Mouse (Mus musculus) adrenal gland (tissue): ENCODE results near the gene Scube1.

Experiments used
- intact Hi-C: fragments of 180-260 bp; cut with DNase I; formaldehyde crosslinking; loops from one replicate; pipeline ENCODE4 v1.15.1; 2025

Gene Scube1

DNA sequence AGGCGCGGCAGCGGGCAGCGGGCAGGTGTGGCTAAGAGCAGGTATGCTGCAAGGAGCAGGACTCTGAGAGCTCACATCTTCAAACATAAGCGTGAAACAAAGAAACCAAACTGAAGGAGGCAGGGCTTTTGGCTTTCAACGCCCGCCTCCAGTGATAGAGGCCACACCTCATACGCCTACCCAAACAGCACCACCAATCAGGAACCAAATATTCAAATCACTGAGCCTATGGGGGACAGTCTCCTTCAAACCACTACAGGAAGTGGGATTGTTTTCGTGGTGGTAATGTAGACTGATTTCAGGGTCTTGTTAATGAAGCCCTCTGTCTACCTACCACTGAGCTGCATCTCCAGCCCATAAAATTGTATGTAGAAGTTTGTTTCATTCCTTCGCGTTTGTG, 155.1 kb downstream of the Scube1 start:
- intact Hi-C loops: no loop called here

DNA sequence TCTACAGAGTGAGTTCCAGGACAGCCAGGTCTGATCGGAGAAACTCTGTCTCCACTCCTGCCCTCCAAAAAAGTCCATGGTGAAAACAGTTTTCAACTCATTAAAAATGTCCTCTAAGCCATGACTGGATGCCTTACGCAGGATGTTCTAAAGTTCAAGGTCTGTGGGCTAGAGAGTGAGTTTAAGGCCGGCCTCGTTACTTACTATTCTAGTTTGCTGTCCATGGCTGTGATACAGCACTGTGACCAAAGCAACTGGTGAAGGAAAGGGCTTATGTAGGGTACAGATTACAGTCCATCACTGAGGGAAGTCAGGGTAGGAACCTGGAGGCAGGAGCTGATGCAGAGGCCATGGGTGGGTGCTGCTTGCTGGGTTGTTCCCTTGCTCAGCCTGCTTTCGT, 156.3 kb downstream of the Scube1 start:
- intact Hi-C loops: no loop called here

DNA sequence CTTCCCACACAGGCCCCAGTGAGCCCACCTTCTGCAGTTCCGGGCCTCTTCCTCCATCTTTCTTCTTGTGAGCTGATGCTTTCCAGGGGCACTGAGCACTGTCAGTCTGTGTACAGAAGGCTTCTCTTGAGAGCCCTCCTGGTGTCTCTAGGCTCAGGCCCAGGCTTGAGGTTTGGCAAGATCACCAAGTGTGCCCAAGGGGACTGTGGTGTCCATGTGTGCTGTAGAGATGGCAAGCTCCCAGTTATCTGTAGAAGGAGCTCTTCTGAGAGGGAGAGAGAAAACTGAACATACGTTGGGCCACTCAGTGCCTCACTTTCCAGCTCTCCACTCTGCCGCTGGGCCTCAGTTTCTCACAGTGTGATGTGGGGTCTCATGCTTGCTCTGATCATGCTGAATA, 157.1 kb downstream of the Scube1 start:
- intact Hi-C loops: no loop called here

- intact Hi-C loops: no loop called here
Observed at GRCm38 (mm10) chr15:83566006-83566405, 158.8 kb downstream of the Scube1 start.

GRCm38 (mm10) chr15:83565434-83565833, 159.4 kb downstream of the Scube1 start:
- intact Hi-C loops: no loop called here

- intact Hi-C loops: no loop called here
Observed at GRCm38 (mm10) chr15:83563857-83564651, 160.8 kb downstream of the Scube1 start.

DNA sequence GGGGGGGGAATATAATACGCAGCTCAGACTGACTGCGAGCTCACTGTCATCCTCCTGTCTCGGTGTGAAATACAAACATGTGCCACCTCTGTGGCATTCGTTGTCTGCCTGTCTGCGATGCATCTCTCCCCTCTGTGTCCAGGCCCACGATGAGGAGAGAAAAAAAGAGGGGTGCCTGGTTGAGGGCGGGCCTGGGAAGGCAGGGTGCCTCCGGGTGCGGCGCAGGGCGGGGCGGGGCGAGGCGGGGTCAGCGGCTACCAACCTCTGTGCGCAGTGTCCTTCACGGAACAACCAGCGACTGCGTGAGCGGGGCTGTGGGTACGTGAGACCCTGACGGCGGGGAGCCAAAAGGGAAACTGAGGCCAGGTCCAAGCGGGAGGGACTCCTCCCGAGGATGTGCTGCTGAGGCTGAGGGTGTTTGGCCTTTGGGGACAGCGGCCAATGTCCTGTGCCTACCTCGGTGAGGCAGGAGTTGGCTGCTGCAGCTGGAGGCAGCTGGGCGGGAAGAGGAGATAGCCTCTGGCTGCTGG, 161.4 kb downstream of the Scube1 start, which contains the start of the genes Tspo and Mcat:
TSS of gene Tspo (plus strand) at position 266 of the 530 bp plus-strand sequence.
TSS of gene Mcat (minus strand) at position 461 of the 530 bp plus-strand sequence.
- intact Hi-C loops: no loop called here

DNA sequence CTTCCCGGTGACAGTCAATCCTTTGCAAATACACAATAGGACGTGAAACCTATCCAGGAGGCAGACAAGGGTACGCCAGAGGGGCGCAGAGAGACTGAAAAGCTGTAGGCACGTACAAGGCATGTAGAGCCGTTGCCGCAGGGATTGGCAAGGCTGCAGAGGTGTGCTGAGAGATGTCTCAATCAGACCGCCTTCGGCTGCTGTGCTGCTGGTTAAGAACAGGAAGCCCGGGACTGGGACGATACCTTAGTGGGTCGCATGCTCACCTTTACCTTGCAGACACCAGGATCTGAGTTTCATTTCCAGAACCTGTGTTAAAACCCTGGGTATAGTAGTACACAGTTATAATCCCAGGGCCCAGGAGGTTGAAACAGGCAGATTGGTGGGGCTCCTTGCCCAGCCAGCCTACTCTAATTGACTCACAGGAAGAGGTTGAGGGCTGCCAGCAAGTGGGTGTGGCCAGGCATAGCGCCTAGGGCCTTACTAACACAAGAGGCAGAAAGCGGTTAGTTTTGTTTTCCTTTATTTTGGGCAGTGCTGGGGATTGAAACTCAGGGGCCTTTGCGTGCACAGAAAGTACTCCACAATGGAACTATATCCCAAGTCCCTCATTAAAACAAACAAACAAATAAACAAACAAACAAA, 162.1 kb downstream of the Scube1 start:
- intact Hi-C loops: no loop called here

DNA sequence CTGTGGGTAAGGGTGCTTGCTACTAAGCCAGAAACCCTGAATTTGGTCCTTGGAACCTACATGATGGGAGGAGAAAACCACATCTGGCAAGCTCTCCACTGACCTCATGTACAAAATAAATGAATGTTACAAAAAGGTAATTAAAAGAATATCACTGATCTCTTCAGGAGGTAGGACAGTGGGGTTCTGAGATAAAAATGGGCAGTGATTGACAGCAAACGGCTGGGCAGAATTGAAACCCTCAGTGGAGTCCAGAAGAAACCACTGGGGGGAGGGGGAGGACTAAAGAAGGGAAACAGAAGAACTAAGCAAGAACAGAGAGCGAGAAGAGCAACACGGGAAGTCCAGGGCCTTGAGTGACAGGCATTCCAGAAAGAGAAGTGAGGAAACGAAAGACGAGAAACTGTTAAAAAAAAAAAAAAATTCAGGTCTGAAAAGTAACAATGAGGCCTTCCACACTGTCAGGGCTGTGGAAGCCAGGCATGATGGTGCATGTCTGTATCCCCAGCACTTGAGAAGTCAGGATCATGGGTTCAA, 163.8 kb downstream of the Scube1 start:
- intact Hi-C loops: no loop called here

DNA sequence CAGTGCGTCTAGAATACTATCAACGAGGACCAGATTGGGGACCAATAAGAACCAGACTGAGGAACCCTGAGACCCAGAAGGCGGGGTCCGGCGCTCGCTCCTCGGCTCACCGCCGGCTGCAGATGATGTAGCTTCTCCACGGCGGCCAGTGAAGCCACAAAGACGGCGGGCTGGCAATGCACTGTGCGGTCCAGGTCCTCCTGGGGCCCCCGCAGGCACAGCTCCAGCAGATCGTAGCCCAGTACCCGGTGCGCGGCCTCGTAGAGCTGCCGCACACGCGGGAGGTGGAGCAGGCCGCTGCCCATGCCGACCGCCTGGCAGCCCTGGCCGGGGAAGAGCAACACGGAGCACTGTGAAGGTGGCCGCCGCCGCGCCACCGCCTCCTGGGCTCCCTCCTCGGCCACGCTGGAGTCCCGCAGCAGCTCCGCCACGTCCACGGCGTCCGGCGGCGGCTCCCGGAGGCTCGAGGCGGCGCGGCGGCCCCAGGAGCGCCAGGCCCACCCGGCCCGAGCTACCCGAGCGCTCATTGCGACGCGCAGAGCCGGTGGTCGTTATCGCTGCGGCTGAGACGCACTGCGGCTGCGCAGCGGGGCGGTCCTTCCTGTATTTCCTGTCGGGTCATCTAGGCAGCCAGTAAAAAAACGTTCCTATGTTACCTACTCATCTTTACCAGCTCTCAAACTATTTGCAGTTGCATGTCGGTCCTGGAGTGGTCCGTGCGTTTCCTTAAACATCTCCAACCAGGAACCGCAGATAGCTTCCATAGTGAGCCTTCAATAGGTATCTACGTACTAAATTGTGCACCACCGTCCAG, 169.5 kb downstream of the Scube1 start:
- intact Hi-C loops: no loop called here
